Mouse (Mus musculus) spleen, adult 12 weeks (tissue): Measurements from ENCODE around the gene Bco2.

Experiments used
- DNase-seq: peaks from one replicate; pipeline ENCODE4 v3.0.0; 2022; ENCODE audit warnings: low spot score

The Bco2 gene

DNA sequence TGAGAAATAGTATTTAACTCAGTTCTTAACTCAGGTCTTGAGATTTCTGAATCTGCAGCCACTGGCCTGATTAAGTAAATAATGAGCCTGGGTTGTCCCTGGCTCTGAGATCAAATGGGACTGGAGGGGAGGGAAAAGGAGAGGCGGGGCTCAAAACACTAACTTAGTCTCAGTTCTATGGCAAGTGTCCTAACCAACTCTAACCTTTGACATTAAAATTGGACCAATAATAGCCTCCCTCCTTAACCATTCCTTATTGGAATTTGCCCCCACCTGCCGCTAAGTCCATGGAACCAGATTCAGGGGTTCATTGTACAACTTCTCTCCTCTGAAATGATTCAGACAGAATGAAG lies at the start of gene Bco2:
Bco2 (minus strand) TSS at position 88 of the 353 bp plus-strand sequence.
- no peak for DNase-seq

DNA sequence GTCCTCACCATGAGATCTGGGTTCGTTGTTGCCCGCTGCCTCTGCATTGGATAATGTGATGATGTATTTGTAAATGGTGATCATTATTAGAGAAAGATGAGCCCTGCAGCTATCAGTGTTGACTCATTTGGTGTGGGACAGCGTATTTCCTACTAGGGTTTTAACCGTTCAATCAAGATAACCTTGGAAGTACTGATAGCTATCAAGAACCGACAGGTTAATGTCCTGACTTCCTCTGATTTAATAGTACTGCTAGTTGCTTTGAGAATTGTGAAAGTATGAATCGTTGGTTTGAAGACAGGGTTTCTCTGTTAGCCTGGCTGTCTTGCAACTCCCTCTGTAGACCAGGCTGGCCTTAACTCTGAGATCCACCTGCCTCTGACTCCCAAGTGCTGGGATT lies 49.4 kb upstream of the Bco2 start:
- DNase-seq = no peak

DNA sequence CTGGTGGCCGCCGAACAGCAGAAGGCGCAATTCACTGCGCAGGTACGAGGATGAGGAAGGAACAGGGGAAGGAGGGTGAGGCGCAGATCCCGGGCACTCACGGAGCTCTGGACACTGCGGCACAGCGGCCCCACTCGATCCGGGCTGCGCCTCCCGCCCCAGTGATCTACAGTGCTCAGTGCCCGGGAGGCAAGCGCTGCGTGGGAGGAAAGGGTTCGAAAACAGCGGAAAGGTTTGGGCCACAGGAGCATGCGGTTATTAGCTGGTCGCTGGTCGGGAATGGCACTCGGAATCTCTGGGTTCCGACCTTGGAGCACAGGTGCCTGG lies 49.0 kb upstream of the Bco2 start:
- DNase-seq = no peak

DNA sequence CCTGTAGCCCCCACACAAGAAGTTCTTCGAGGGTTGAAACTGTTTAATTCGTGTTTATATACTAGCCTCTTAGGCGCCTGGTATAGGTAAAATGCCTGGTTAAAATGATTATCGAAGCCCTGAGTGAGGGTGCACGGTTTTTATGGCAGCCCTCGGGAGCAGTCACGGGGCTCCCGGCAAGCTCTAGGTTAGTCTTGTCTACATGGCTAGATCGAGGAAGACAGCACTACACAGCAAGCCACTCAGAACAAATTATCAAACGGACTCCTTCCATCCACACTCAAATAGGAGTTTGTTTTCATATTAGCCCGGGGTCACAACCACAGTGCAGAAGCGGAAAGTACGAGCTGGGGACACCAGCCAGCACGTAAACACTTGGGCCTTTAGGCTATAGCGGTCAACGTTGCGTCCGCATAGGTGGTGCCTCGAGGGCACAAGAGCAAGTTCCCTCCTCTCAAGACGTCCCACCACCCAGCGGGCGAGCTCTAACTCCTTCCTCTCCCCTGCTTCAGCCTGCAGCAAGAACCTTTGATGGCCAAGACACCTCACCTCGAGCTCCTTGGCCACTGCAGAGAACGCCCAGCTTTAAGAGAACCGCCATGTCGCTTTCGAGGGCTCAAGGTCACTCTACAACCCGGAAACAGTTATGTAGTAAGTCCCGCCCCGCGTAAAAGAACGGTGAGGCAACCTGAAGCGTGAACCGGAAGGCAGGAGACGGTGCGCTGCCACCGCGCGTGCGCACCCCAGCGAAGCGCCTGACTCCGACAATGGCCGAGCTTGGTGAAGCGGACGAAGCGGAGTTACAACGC lies 48.4 kb upstream of the Bco2 start, which contains the start of the genes Sdhd and Timm8b:
Sdhd (minus strand) TSS at position 624 of the 809 bp plus-strand sequence.
Timm8b (plus strand) TSS at position 722 of the 809 bp plus-strand sequence.
- peak; percentile 88 for DNase-seq

DNA sequence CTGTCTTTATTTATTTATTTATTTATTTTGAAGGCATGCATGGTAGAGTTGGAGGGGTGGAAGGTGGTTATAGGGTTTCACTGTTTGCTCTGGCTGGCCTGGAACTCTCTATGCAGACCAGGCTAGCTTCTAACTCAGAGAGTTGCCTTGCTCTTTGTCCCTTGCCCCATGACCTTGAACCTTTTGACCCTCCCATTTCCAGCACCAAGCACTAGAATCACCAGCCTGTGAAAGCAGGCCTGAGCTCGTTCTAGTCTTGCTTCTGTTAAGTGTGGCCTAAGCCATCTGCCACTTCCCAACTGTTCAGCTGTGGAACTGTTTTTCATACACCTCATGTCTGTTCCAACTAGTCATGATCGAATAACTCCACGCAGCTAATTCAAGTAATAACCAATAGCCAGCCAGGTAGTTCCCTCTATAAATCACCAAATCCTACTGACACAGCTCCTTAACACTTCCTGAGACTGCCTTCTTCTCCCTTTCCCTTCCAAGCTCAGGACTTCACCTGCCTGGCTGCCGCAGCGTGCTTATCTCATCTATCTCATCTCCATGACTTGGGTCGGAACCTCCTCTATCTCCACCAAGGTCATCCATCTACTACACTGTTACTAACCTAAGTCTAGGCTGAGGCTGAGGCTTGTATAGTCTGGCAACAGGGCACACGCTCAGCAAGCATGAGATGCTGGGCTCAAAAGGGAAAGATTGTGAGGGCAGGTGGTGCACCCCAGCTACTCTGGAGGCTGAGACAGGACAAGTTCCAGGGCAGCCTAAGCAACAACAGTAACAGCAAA lies 47.3 kb upstream of the Bco2 start:
- no peak for DNase-seq

DNA sequence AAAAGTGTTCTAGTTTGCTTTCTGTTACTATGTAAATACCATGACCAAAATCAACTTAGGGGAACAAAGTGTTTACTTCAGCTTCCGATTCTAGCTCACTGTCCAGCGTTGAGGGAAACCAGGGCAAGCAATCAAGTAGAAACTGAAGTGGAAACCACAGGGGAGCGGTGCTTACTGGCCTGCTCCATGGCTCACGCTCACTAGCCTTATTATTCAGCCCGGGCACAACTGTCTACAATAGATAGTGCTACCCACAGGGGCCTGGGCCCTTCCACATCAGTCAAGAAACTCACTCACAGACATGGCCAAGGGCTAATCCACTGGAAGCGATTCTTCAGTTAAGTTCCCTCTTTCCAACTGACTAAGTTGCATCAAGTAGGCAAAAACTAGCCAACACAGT lies 46.6 kb upstream of the Bco2 start:
- DNase-seq = no peak

DNA sequence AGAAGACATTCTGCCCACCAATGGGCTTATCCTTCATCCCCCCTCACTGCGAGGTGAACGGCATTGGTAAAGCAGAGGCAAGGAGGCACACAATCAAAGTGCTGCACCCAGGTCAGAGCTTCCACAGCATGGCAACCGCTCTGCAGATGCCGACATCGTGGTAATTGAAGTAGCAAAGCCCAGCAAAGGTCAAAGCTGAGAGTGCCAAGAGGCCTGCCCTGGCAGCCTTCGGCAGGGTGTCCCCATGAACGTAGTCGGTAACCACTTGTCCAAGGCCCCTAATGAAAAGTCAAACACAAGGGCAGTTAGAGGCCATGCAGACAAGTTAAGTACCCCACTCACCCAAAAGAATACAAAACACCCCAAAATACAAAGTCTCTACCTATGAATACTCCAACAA lies 42.0 kb upstream of the Bco2 start:
- DNase-seq = no peak

DNA sequence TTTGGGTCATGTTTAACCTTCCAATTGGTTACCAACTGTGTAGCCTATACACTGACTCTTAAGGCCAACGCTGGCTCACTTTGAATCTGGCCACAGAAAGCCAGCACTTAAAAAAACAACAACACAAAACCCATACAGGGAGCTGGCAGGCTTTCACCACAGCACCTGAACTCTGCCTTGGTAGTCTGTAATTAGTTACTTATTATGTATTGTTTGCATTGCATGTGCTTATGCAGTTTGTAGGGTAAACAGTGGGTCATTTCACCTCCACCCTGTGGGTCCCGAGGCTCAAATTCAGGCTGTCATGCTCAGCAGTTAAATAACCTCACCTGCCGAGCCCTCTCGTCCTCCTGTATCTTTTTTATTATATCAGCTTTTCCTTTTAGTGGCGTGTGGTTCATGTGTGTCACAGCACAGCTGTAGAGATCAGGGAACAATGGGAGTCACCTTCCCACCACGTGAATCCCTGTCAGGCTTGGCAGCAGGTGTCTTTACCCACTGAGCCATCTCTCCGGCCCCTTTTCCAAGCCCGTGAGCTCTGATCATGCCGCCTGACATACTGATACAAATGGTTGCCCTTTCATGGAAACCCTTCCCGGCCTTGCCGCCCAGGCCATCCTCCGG lies 39.9 kb upstream of the Bco2 start:
- DNase-seq = no peak

DNA sequence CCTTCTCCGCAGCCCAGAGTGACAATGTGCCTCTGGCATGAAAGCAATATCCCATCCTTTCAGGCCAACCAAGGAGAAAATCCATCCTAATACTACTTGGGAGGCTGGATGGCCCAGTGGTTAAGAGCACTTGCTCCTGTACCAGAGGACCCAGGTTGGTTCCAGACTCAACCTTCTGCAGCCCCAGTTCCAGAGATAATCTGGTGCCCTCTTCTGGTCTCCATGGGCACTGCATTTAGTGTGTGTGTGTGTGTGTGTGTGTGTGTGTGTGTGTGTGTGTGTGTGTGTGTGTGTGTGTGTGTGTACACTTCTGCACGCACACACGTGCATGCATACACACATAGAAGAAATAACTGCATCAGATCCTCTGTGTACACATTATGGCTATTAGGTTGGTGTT lies 38.6 kb upstream of the Bco2 start:
- DNase-seq = peak; percentile 40

DNA sequence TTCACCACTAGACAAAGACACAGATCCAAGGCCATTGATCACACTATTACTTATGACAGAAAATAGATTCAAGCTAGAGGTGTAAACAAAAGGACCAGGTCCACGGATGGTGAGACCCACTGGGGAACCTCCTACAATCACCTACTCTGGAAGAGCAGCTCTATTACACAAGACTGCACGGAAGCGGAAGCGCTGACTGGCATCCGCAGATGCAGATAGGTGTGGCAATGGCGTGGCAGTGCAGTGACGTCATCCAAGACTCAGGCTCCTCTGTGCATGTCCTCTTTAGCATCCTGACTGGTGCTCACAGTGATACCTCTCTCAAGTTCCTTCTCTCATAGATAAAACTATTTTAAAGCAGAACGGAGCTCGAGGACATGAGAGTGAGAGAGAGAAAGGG lies 38.0 kb upstream of the Bco2 start:
- DNase-seq = no peak

DNA sequence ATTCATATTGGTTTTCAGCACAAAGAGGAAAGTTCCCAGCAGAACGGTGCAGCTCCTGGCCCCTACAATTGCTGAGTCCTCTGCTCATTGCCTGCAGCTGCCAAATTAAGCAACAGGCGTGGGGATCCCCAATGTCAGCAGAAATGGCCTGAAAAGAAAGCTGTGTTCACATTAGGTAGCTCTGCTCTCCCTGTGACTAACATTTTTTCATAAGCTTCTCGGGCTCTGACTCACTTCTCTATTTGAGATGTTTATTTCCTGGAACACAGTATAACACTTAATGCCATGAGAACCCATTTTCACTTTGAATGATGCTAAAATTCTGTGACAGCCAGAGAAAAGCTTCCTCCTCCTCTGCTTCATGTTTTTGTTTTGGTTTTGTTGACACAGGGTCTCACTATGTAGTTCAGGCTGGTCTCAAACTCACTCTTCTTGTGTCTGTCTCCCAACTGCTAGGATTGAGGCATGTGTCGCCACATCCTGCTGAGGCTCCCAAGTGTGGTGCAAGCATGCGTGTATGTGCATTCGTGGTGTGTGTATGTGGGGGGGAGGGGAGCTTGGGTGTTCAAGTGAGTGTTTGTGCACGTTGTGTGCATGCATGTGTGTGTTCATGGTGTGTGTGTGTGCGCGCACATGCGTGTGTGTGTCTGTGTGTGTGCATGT lies 36.0 kb upstream of the Bco2 start:
- DNase-seq = no peak

DNA sequence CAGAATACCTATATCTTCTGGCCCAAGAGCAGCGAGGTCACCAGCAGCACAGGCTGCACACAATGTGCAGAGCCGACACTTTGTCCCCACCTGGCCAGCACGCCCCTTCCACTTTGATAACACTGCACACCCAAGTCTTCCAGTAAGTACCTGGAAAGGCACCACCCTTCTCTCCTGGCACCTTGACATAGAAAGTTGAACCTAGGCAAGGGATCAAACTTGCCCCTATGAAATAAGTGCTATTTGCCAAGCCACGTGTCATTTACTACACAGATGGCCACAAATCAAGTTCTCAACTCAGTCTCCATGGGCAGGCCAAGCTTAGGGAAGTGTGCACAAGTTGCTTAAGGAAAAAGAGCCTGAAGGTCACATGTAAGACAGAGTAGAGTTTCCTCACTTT lies 32.0 kb upstream of the Bco2 start:
- DNase-seq = no peak

DNA sequence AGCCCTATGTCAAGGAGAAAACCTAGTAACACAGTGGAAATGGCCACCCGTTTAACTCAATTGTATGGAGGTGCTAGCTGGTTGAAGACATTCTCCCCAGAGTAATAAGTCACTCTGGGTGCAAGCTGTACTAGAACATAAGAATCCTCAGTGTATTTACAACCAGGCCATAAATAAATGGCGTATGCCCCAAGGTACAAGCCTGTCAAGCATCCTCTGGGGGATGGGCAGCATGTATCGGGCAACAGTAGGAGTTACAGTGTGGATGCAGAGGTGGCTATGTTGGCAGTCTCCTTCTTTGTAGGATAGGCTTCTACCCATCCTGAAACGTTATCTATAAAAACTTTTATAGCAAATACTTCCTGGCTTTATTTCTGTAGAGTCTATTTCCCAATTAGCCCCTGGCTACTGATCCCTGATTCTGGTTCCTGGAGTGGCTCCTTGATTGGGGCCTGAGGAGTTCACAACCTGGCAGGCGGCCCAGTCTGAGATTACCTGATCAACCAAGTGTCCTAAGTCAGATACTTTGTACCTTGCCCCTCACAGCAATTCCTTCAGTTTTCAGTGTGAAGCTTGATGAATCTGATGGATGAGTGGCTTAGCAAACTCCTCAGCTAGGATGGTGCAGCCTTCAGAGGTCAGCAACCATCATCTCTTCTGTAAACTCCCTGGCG lies 30.3 kb upstream of the Bco2 start:
- no peak for DNase-seq

DNA sequence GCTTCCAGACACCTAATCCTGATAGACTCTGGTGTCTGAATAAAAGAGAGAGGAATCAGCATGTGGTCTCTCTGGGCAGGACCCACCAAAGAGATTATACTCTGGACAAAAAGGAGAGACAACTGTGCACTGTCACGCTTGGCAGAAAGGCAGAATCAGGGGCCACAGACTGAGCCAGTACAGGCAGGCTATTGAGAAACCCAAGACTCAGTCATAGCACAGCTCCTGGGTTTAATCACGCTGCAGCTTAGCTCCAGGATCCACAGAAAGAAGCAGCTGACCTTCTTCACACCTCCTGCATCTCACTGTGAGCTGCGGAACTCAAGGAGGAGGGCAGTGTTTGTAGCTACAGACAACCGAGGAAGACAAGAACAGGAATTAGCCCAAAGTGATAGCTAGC lies 25.4 kb upstream of the Bco2 start:
- no peak for DNase-seq

DNA sequence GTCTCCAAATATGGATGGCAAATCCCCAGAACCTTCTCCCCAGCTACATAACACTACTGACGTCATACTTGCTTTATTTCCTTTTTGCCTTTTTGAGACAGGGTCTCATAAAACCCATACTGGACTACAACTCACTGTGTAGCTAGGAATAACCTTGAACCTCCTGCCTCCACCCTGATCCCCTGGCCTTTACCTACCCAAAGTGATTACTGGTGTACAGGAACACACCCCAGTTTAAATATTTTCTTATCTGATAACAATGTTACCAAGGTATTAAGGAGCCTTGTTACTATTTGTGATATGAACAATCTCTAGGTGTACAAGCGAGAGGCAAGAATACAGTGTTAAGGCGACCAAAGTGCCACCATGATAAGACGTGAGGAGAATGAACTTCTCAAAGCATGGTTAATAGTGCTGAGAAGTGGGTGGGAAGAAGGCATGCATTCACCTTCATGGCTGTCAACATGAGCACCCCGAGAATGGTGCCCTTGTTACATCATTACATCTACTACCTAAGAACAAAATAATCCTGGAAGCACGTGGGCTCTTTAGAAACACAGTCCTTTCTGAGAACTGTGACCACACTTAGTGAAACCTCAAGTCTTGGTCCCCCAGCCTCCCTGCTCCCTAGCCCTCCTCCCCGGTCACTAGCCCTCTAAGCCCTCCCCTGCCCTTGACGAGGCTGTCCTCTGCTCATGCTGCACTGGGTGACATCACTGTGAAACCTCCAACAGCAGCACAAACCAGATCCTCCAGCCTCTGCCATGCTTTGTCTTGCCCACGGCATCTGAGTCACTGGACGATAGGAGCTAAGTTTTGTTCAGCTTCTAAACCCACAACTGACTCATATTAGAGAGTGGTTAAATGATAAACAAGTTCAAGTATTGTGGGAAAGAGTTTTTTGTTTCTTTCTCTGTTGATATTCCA lies 14.9 kb upstream of the Bco2 start:
- no peak for DNase-seq

DNA sequence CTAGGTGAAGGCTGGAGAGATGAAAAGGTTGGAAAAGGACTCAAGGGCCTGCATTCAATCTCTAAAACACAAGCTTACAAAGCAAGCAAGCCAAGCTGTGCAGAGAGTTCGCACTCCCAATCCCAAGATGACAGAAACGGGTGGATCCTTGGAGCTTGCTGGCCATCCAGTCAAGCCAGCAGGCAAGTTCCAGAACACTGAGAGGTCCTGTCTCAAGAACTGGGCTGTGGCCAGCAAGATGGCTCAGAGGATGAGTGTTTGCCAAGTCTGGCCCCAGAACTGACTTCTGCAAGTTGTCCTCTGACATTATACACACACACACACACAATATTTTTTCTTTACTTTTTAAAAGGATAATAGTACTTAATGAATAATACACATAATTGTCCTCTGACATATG lies 12.9 kb upstream of the Bco2 start:
- no peak for DNase-seq

DNA sequence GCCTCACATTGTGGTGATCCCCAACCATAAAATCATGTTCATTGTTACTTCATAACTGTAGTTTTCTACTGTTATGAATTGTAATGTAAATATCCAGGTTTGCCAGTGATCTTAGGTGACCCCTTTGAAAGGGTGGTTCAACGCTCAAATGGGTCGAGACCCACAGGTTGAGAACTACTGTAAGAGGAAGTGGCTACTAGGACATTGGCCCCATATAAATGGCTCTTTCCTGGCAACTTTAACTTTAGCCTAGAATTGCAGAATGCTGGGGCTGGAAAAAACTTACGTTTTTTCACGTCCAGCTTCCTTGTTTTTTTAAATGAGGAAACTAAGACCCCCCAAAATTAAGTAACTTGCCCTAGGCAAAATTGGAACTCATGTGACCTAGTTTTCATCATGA lies 12.4 kb upstream of the Bco2 start:
- DNase-seq = no peak

DNA sequence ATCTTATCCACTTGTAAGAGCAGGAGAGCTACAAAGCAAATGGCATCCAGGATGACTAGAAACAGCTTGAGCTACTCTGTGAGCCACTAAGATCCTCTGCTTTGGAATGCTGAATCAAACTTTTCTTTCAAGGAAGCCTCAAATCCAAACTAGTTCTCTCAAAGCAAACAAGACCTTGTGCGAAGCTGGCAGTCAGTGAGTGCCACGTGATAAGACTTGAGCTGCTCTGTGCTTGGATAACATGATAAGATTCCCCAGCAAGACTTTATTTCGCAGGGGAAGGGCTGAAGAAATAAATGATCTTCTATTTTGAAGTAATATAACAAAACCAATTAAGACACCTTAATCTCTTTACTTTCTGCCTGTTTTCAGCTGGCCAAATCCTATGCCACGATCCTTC lies 11.0 kb upstream of the Bco2 start:
- no peak for DNase-seq

DNA sequence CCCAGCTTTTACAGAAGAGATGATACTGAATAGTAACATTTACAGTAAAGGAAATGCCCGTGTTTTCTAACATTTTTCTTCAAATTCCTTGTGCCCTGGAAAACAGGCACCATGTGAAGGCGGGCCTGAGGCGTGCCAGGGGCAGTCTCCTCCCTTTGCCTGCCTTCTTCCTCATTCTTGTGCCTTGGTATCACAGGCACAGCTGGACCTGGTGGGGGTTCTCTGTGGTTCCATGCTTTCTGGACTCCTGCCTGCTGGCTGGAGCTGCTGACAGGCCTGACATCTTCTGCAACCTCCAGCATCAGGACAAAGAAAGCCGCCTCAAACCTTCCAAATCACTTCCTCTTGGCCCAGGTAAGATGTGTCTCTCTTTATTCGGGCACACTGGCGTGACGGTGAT lies 10.2 kb upstream of the Bco2 start:
- no peak for DNase-seq

DNA sequence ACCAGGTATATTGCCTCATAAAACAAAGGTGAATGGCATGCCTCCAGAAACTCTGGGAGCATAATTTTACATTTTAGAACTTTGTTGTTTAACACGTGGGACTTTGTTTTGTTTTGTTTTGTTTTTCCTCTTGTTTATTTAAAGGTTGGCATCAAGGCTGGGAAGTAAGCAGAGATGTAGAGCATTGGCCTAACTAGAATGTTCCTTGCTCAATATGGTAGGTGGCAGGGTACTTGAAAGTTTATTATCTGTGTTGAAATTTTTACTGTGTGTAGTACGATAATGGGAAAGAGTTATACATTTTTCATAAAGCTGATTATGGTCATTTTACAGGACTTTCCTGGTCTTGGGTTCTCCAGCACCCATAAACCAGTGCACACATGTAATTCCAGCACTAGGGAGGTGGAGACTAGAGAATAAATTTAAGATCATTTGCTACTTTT lies 7.0 kb upstream of the Bco2 start:
- DNase-seq = no peak
